Mouse (Mus musculus): ENCODE measurements around the gene Knstrn. TPM values are rescaled to one million over a fixed set of nuclear protein-coding genes. Genes with fewer than 3 reads are reported as not detected.

Gene Knstrn
- polyA plus RNA-seq, 1 experiment: 126 TPM

GRCm38 (mm10) chr2:118900826-118901140 lies 87.0 kb downstream of the Knstrn start:
- peak overlapping the region; percentile 77 for H3K4me3 ChIP-seq (ENCODE audit: control insufficient read depth, low read depth, low read length)
- no peak; the same call in 1 of the 2 replicates for TF ChIP-seq POLR2A (IDR thresholded peaks at IDR 0.05; ENCODE audit: control insufficient read depth, low read depth, low read length)
- no peak for TF ChIP-seq CTCF (IDR thresholded peaks at IDR 0.05; ENCODE audit: control insufficient read depth, insufficient read depth, insufficient replicate concordance, low read depth, low read length)
- no peaks in the 10 kb centered on the region for H3K27me3 ChIP-seq (ENCODE audit: control insufficient read depth, insufficient read depth, low read length)
- H3K4me1 ChIP-seq (ENCODE audit: control insufficient read depth, insufficient read depth, low read length): peaks cover 41% of the 10 kb centered on the region
- H3K27ac ChIP-seq (ENCODE audit: control insufficient read depth, insufficient read depth, low read depth, low read length): peak overlapping the region; percentile 73
- no peaks in the 10 kb centered on the region for H3K36me3 ChIP-seq (ENCODE audit: control insufficient read depth, insufficient read depth, low read length)

- Histone ChIP-seq H3K4me1 (ENCODE audit: control insufficient read depth, insufficient read depth, low read length) (peaks cover 35% of the 10 kb centered on the region), H3K27me3 (ENCODE audit: control insufficient read depth, insufficient read depth, low read length) (no peaks in the 10 kb centered on the region), H3K4me3 (ENCODE audit: control insufficient read depth, low read depth, low read length) (peak overlapping the region; percentile 93), H3K27ac (ENCODE audit: control insufficient read depth, insufficient read depth, low read depth, low read length) (peak overlapping the region; percentile 88), H3K36me3 (ENCODE audit: control insufficient read depth, insufficient read depth, low read length) (no peaks in the 10 kb centered on the region)
- TF ChIP-seq POLR2A (IDR thresholded peaks at IDR 0.05; ENCODE audit: control insufficient read depth, low read depth, low read length): peak; percentile 50; the same call in 1 of the 2 replicates
- TF ChIP-seq CTCF (IDR thresholded peaks at IDR 0.05; ENCODE audit: control insufficient read depth, insufficient read depth, insufficient replicate concordance, low read depth, low read length): no peak
These were observed 87.6 kb downstream of the Knstrn start for GRCm38 (mm10) chr2:118901175-118902031.

GRCm38 (mm10) chr2:118902051-118903025 lies 88.5 kb downstream of the Knstrn start:
- Histone ChIP-seq H3K27me3 (ENCODE audit: control insufficient read depth, insufficient read depth, low read length) (no peaks in the 10 kb centered on the region), H3K27ac (ENCODE audit: control insufficient read depth, insufficient read depth, low read depth, low read length) (no peak overlapping the region), H3K4me1 (ENCODE audit: control insufficient read depth, insufficient read depth, low read length) (peaks cover 26% of the 10 kb centered on the region), H3K4me3 (ENCODE audit: control insufficient read depth, low read depth, low read length) (peak overlapping the region; percentile 93), H3K36me3 (ENCODE audit: control insufficient read depth, insufficient read depth, low read length) (no peaks in the 10 kb centered on the region)
- TF ChIP-seq POLR2A (IDR thresholded peaks at IDR 0.05; ENCODE audit: control insufficient read depth, low read depth, low read length): 0 out of 2 replicates have a peak, but pooled peaks have one; percentile 6
- no peak for TF ChIP-seq CTCF (IDR thresholded peaks at IDR 0.05; ENCODE audit: control insufficient read depth, insufficient read depth, insufficient replicate concordance, low read depth, low read length)

GRCm38 (mm10) chr2:118903333-118903741 lies 89.5 kb downstream of the Knstrn start:
- Histone ChIP-seq H3K4me1 (ENCODE audit: control insufficient read depth, insufficient read depth, low read length) (peaks cover 18% of the 10 kb centered on the region), H3K36me3 (ENCODE audit: control insufficient read depth, insufficient read depth, low read length) (no peaks in the 10 kb centered on the region), H3K27ac (ENCODE audit: control insufficient read depth, insufficient read depth, low read depth, low read length) (no peak overlapping the region), H3K27me3 (ENCODE audit: control insufficient read depth, insufficient read depth, low read length) (no peaks in the 10 kb centered on the region), H3K4me3 (ENCODE audit: control insufficient read depth, low read depth, low read length) (no peak overlapping the region)
- TF ChIP-seq CTCF (IDR thresholded peaks at IDR 0.05; ENCODE audit: control insufficient read depth, insufficient read depth, insufficient replicate concordance, low read depth, low read length): no peak
- TF ChIP-seq POLR2A (IDR thresholded peaks at IDR 0.05; ENCODE audit: control insufficient read depth, low read depth, low read length): no peak

Other genes with a start within 250 kb of the Knstrn start
- 18.4 and 20.0 TPM in 2 replicates for gene Bub1b, start 215.8 kb upstream of the Knstrn start, polyA plus RNA-seq (2012; rRNA removed)
- 6.2 and 7.6 TPM in 2 replicates for gene Pak6, start 150.7 kb upstream of the Knstrn start, polyA plus RNA-seq (2012; rRNA removed)
- gene Ankrd63, start 110.0 kb upstream of the Knstrn start, polyA plus RNA-seq (2012; rRNA removed): 1.8 and 1.9 TPM in 2 replicates
- gene Plcb2, start 85.6 kb upstream of the Knstrn start, polyA plus RNA-seq (2012; rRNA removed): 17.6 and 17.9 TPM in 2 replicates
- gene Inafm2, start 68.2 kb upstream of the Knstrn start, polyA plus RNA-seq (2012; rRNA removed): 12.6 and 13.4 TPM in 2 replicates
- gene Ccdc9b, start 51.3 kb upstream of the Knstrn start, polyA plus RNA-seq (2012; rRNA removed): 0.80 and 0.85 TPM in 2 replicates
- gene Phgr1, start 41.2 kb upstream of the Knstrn start, polyA plus RNA-seq (2012; rRNA removed): 0.49 and 1.1 TPM in 2 replicates
- gene Disp2, start 34.3 kb upstream of the Knstrn start, polyA plus RNA-seq (2012; rRNA removed): 0.28 and 0.77 TPM in 2 replicates
- 22.2 and 41.3 TPM in 2 replicates for gene Ivd, start 48.0 kb downstream of the Knstrn start, polyA plus RNA-seq (2012; rRNA removed)
- 10.0 and 12.8 TPM in 2 replicates for gene Bahd1, start 86.4 kb downstream of the Knstrn start, polyA plus RNA-seq (2012; rRNA removed)
- 1.0 and 1.3 TPM in 2 replicates for gene Chst14, start 112.5 kb downstream of the Knstrn start, polyA plus RNA-seq (2012; rRNA removed)
- 3.2 and 3.3 TPM in 2 replicates for gene Ccdc32, start 215.4 kb downstream of the Knstrn start, polyA plus RNA-seq (2012; rRNA removed)
- 4.7 and 4.8 TPM in 2 replicates for gene Rpusd2, start 220.8 kb downstream of the Knstrn start, polyA plus RNA-seq (2012; rRNA removed)
- 1.8 and 2.2 TPM in 2 replicates for gene Knl1, start 233.1 kb downstream of the Knstrn start, polyA plus RNA-seq (2012; rRNA removed)